Mouse (Mus musculus): ENCODE results near the gene Adamts1. TPM values are rescaled to one million over a fixed set of nuclear protein-coding genes. Genes with fewer than 3 reads are reported as not detected.

Adamts1 gene
- polyA plus RNA-seq, 1 experiment from 2014 or later = 38.6 TPM

- Histone ChIP-seq H3K4me3 (replicated peaks) (no peak overlapping the region), H3K4me2 (replicated peaks) (no peak overlapping the region), H3K9me3 (replicated peaks) (no peaks in the 10 kb centered on the region), H3K27ac (replicated peaks) (no peak overlapping the region), H3K9ac (no peak overlapping the region), H3K4me1 (no peaks in the 10 kb centered on the region; the same call in none of the 2 replicates), H3K36me3 (no peaks in the 10 kb centered on the region), H3K27me3 (no peaks in the 10 kb centered on the region)
- whole genome bisulfite sequencing = 77% methylated on average over 6 of the region's 6 CpGs
- ATAC-seq (ENCODE audit: insufficient number of reproducible peaks, low FRiP score, low TSS enrichment, low read depth) = no peak
Measured at GRCm38 (mm10) chr16:85765167-85765566, 37.7 kb downstream of the Adamts1 start.

- ATAC-seq (ENCODE audit: insufficient number of reproducible peaks, low FRiP score, low TSS enrichment, low read depth) = no peak
- H3K4me3 ChIP-seq (replicated peaks) = no peak overlapping the region
- H3K9ac ChIP-seq = no peak overlapping the region
- H3K4me1 ChIP-seq = no peaks in the 10 kb centered on the region; the same call in none of the 2 replicates
- H3K36me3 ChIP-seq = no peaks in the 10 kb centered on the region
- no peaks in the 10 kb centered on the region for H3K27me3 ChIP-seq
- H3K4me2 ChIP-seq (replicated peaks) = no peak overlapping the region
- no peaks in the 10 kb centered on the region for H3K9me3 ChIP-seq (replicated peaks)
- peak overlapping the region; percentile 48 for H3K27ac ChIP-seq (replicated peaks)
- WGBS = 29% methylated on average over 10 of the region's 10 CpGs
Measured at GRCm38 (mm10) chr16:85762052-85762665, 40.8 kb downstream of the Adamts1 start.

GRCm38 (mm10) chr16:85760961-85761580, 41.8 kb downstream of the Adamts1 start:
- no peak overlapping the region for H3K9ac ChIP-seq
- no peaks in the 10 kb centered on the region for H3K9me3 ChIP-seq (replicated peaks)
- H3K4me3 ChIP-seq (replicated peaks) = no peak overlapping the region
- H3K4me1 ChIP-seq = peaks cover under 1% of the 10 kb centered on the region
- H3K27ac ChIP-seq (replicated peaks) = 0 out of 2 replicates have a peak overlapping the region, but pooled peaks have one; percentile 7
- no peaks in the 10 kb centered on the region for H3K27me3 ChIP-seq
- no peak for ATAC-seq (ENCODE audit: insufficient number of reproducible peaks, low FRiP score, low TSS enrichment, low read depth)
- WGBS = 65% methylated on average over 7 of the region's 7 CpGs
- H3K36me3 ChIP-seq = no peaks in the 10 kb centered on the region
- no peak overlapping the region for H3K4me2 ChIP-seq (replicated peaks)

GRCm38 (mm10) chr16:85756101-85756819, 46.7 kb downstream of the Adamts1 start:
- WGBS = 35% methylated on average over 14 of the region's 14 CpGs
- peak; percentile 84 for ATAC-seq (ENCODE audit: insufficient number of reproducible peaks, low FRiP score, low TSS enrichment, low read depth)
- no peak overlapping the region for H3K4me2 ChIP-seq (replicated peaks)

GRCm38 (mm10) chr16:85749335-85749734, 53.6 kb downstream of the Adamts1 start:
- Histone ChIP-seq H3K4me2 (replicated peaks) (no peak overlapping the region), H3K4me3 (replicated peaks) (no peak overlapping the region), H3K27ac (replicated peaks) (no peak overlapping the region), H3K36me3 (no peaks in the 10 kb centered on the region), H3K4me1 (no peaks in the 10 kb centered on the region), H3K9ac (no peak overlapping the region), H3K27me3 (no peaks in the 10 kb centered on the region), H3K9me3 (replicated peaks) (no peaks in the 10 kb centered on the region)
- no peak for ATAC-seq (ENCODE audit: insufficient number of reproducible peaks, low FRiP score, low TSS enrichment, low read depth)
- 71% methylated on average over 6 of the region's 6 CpGs for WGBS

More at GRCm38 (mm10) chr16:85756101-85756819, 46.7 kb downstream of the Adamts1 start:
- Histone ChIP-seq H3K27me3 (no peaks in the 10 kb centered on the region), H3K9me3 (replicated peaks) (no peaks in the 10 kb centered on the region), H3K4me1 (peaks cover 7% of the 10 kb centered on the region), H3K9ac (no peak overlapping the region), H3K27ac (replicated peaks) (peak overlapping the region; percentile 45), H3K4me3 (replicated peaks) (no peak overlapping the region), H3K36me3 (no peaks in the 10 kb centered on the region)

- H3K27ac ChIP-seq (replicated peaks) = no peak overlapping the region
- no peaks in the 10 kb centered on the region for H3K36me3 ChIP-seq
- no peak overlapping the region for H3K4me2 ChIP-seq (replicated peaks)
- WGBS = 51% methylated on average over 16 of the region's 16 CpGs
- no peak overlapping the region for H3K9ac ChIP-seq
- no peak overlapping the region for H3K4me3 ChIP-seq (replicated peaks)
- H3K27me3 ChIP-seq = no peaks in the 10 kb centered on the region
- no peak for ATAC-seq (ENCODE audit: insufficient number of reproducible peaks, low FRiP score, low TSS enrichment, low read depth)
- no peaks in the 10 kb centered on the region for H3K9me3 ChIP-seq (replicated peaks)
- no peaks in the 10 kb centered on the region for H3K4me1 ChIP-seq
Measured at GRCm38 (mm10) chr16:85747589-85748360, 55.1 kb downstream of the Adamts1 start.

- Histone ChIP-seq H3K27ac (replicated peaks) (no peak overlapping the region), H3K27me3 (no peaks in the 10 kb centered on the region), H3K4me2 (replicated peaks) (no peak overlapping the region), H3K9ac (no peak overlapping the region), H3K9me3 (replicated peaks) (no peaks in the 10 kb centered on the region), H3K36me3 (no peaks in the 10 kb centered on the region), H3K4me3 (replicated peaks) (no peak overlapping the region), H3K4me1 (no peaks in the 10 kb centered on the region)
- 61% methylated on average over 3 of the region's 3 CpGs for WGBS
- ATAC-seq (ENCODE audit: insufficient number of reproducible peaks, low FRiP score, low TSS enrichment, low read depth) = no peak
Measured at GRCm38 (mm10) chr16:85746386-85746785, 56.5 kb downstream of the Adamts1 start.

Other genes with a start within 250 kb of the Adamts1 start
- gene Cyyr1, start 249.7 kb downstream of the Adamts1 start, polyA plus RNA-seq (2015; fragmentation: Nextera tagmentation; extraction: Ambion mirVana) = 4.0 and 4.3 TPM in 2 replicates
- 6.0 and 7.0 TPM in 2 replicates for gene Adamts5, start 98.7 kb upstream of the Adamts1 start, polyA plus RNA-seq (2015; fragmentation: Nextera tagmentation; extraction: Ambion mirVana)